In genomic region chr10:58370143-58370542, GRCm38 (mm10) we compare ENCODE assay signal across 8 mouse cellular contexts. TPM values are rescaled to one million over a fixed set of nuclear protein-coding genes. Genes with fewer than 3 reads are reported as not detected.
DNase-seq lines count a peak whose midpoint lies in the region; ATAC-seq lines count a peak whose summit lies in the region.

No protein-coding gene starts in this region.

- no peak overlapping the region for H3K4me3 ChIP-seq in kidney, embryonic 15.5 days (replicated peaks)
- no peak overlapping the region for H3K4me3 ChIP-seq in forebrain, embryonic 13.5 days
- H3K4me3 ChIP-seq in liver, embryonic 16.5 days (ENCODE audit: low read depth, low read length) = no peak overlapping the region; the same call in 1 of the 2 replicates

- H3K36me3 ChIP-seq in kidney, embryonic 15.5 days = no peaks in the 10 kb centered on the region
- H3K36me3 ChIP-seq in forebrain, embryonic 13.5 days (ENCODE audit: poor library complexity, severe bottlenecking) = no peaks in the 10 kb centered on the region
- H3K36me3 ChIP-seq in liver, embryonic 16.5 days (ENCODE audit: control insufficient read depth, insufficient read depth) = no peaks in the 10 kb centered on the region

- no peak overlapping the region for H3K4me2 ChIP-seq in kidney, embryonic 15.5 days
- no peak overlapping the region for H3K4me2 ChIP-seq in forebrain, embryonic 13.5 days
- H3K4me2 ChIP-seq in liver, embryonic 16.5 days (ENCODE audit: low read depth, low read length) = peak overlapping the region; percentile 66

- peak overlapping the region; percentile 74 for H3K27ac ChIP-seq in kidney, embryonic 15.5 days
- H3K27ac ChIP-seq in forebrain, embryonic 13.5 days = peak overlapping the region; percentile 59
- H3K27ac ChIP-seq in liver, embryonic 16.5 days (ENCODE audit: low read length) = peak overlapping the region; percentile 94

- no peak for DNase-seq in kidney, postnatal 25 days
- no peak for DNase-seq in gastrocnemius, postnatal 10 days
- no peak for DNase-seq in urinary bladder, postnatal 10 days (ENCODE audit: low spot score)
- DNase-seq in retina, embryonic 14.5 days (ENCODE audit: low spot score) = no peak

- H3K9ac ChIP-seq in kidney, embryonic 15.5 days = no peak overlapping the region
- H3K9ac ChIP-seq in forebrain, embryonic 13.5 days = no peak overlapping the region
- H3K9ac ChIP-seq in liver, embryonic 16.5 days (ENCODE audit: low read depth, low read length) = peak overlapping the region; percentile 75

- peaks cover 30% of the 10 kb centered on the region for H3K4me1 ChIP-seq in kidney, embryonic 15.5 days
- H3K4me1 ChIP-seq in forebrain, embryonic 13.5 days = peaks cover 34% of the 10 kb centered on the region
- H3K4me1 ChIP-seq in liver, embryonic 16.5 days (ENCODE audit: control insufficient read depth, low read depth, low read length) = peaks cover 66% of the 10 kb centered on the region

- H3K27me3 ChIP-seq in kidney, embryonic 15.5 days = no peaks in the 10 kb centered on the region
- no peaks in the 10 kb centered on the region for H3K27me3 ChIP-seq in forebrain, embryonic 13.5 days
- H3K27me3 ChIP-seq in liver, embryonic 16.5 days (ENCODE audit: control insufficient read depth, insufficient read depth, low read depth, low read length) = no peaks in the 10 kb centered on the region

- ATAC-seq in kidney, embryonic 15.5 days (replicated peaks; ENCODE audit: low FRiP score) = no peak
- peak; percentile 87 for ATAC-seq in CD4-positive, CD25-positive, alpha-beta regulatory T cell, adult 4 months
- no peak for ATAC-seq in forebrain, embryonic 13.5 days
- no peak for ATAC-seq in liver, embryonic 16.5 days (ENCODE audit: low read depth)

- H3K9me3 ChIP-seq in kidney, embryonic 15.5 days (replicated peaks) = no peaks in the 10 kb centered on the region
- H3K9me3 ChIP-seq in forebrain, embryonic 13.5 days (replicated peaks) = no peaks in the 10 kb centered on the region
- no peaks in the 10 kb centered on the region for H3K9me3 ChIP-seq in liver, embryonic 16.5 days (replicated peaks; ENCODE audit: control insufficient read depth, low read length)

RNA-seq across cellular contexts. Expression of gene Lims1, which starts 46.9 kb away (rescaled TPM):
- polyA plus RNA-seq in kidney, embryonic 15.5 days (2015; fragmentation: Nextera tagmentation; extraction: Ambion mirVana) = 149 and 157 TPM in 2 replicates
- polyA plus RNA-seq in CD4-positive, CD25-positive, alpha-beta regulatory T cell, adult 4 months (2017; shearing (Covaris generic)) = 10 to 100 TPM; 84.8 to 96.8 TPM
- polyA plus RNA-seq in forebrain, embryonic 13.5 days (2015; fragmentation: Nextera tagmentation; extraction: Ambion mirVana) = 82.4 and 83.0 TPM in 2 replicates
- 80.0 and 83.8 TPM in 2 replicates for polyA plus RNA-seq in liver, embryonic 16.5 days (2015; fragmentation: Nextera tagmentation; extraction: Ambion mirVana)
- total RNA-seq in gastrocnemius, postnatal 10 days (2021) = 10 to 100 TPM; 79.4 to 94.4 TPM
